Mouse (Mus musculus) liver, postnatal 0 days (tissue): ENCODE measurements around the gene Rinl. TPM values are rescaled to one million over a fixed set of nuclear protein-coding genes. Genes with fewer than 3 reads are reported as not detected.

Source experiments
- ATAC-seq: fragments of 200-750 bp; cut with Nextera tagmentation; 2 replicates; pipeline ENCODE4 v1.8.0; 2017; ENCODE audit warnings: mild to moderate bottlenecking, moderate library complexity
- DNase-seq: peaks from one replicate; pipeline ENCODE4 v3.0.0-alpha.2; 2016
- H3K27ac ChIP-seq: fragments of 300-500 bp; sonication (generic); 2 replicates; pipeline ENCODE4 v1.5.1; 2014; ENCODE audit warnings: antibody characterized with exemption, moderate library complexity, mild to moderate bottlenecking, low read depth
- H3K27me3 ChIP-seq: fragments of 300-500 bp; sonication (generic); 2 replicates; pipeline ENCODE4 v1.6.1; 2014; ENCODE audit warnings: low read length, control low read depth, mixed read lengths; ENCODE audit not compliant: insufficient read depth
- H3K36me3 ChIP-seq: fragments of 300-500 bp; sonication (generic); replicated peaks from 2 replicates; pipeline ENCODE4 v1.6.1; 2014; ENCODE audit warnings: mild to moderate bottlenecking, control low read depth, low read length, moderate library complexity, mixed read lengths; ENCODE audit not compliant: insufficient read depth
- H3K4me1 ChIP-seq: fragments of 300-500 bp; sonication (generic); 2 replicates; pipeline ENCODE4 v1.6.1; 2014; ENCODE audit warnings: antibody characterized with exemption, mild to moderate bottlenecking, control low read depth; ENCODE audit not compliant: insufficient read depth
- H3K4me2 ChIP-seq: fragments of 300-500 bp; sonication (generic); 2 replicates; pipeline ENCODE4 v1.6.1; 2014; ENCODE audit warnings: low read depth, mild to moderate bottlenecking, low read length, moderate library complexity, mixed read lengths
- H3K4me3 ChIP-seq: fragments of 300-500 bp; sonication (generic); 2 replicates; pipeline ENCODE4 v1.5.1; 2014; ENCODE audit warnings: low read depth, low read length
- H3K9ac ChIP-seq: fragments of 300-500 bp; sonication (generic); replicated peaks from 2 replicates; pipeline ENCODE4 v1.6.1; 2014; ENCODE audit warnings: mild to moderate bottlenecking, moderate library complexity
- H3K9me3 ChIP-seq: fragments of 300-500 bp; sonication (generic); 2 replicates; pipeline ENCODE4 v1.6.1; 2016; ENCODE audit warnings: mild to moderate bottlenecking, control low read depth, low read length, mixed read lengths
- CTCF ChIP-seq: sonication (generic); IDR thresholded peaks from 2 replicates; pipeline ENCODE4 v1.5.1; 2016; ENCODE audit warnings: antibody characterized with exemption, low read depth
- EP300 ChIP-seq: IDR thresholded peaks from 2 replicates; pipeline ENCODE4 v1.6.1; 2016; ENCODE audit warnings: antibody characterized with exemption, low read depth, mild to moderate bottlenecking
- WGBS: fragments of 180-500 bp; shearing (Covaris S2); extraction: QIAGEN DNeasy Blood & Tissue Kit; methylation state at CpG from one replicate; pipeline ENCODE4 v1.1.7; 2014; ENCODE audit not compliant: insufficient replicate concordance; 5-methylcytosine and 5-hydroxymethylcytosine counted together
- polyA plus RNA-seq: library from polyadenylated mRNA; unstranded; fragments of >200 nt; fragmentation: Nextera tagmentation; extraction: Ambion mirVana; gene quantifications from 2 replicates; pipeline ENCODE4 v1.2.1, GENCODE M21; 2015

Gene Rinl
- polyA plus RNA-seq, 1 experiment from 2014 or later, result 7.2 TPM

DNA sequence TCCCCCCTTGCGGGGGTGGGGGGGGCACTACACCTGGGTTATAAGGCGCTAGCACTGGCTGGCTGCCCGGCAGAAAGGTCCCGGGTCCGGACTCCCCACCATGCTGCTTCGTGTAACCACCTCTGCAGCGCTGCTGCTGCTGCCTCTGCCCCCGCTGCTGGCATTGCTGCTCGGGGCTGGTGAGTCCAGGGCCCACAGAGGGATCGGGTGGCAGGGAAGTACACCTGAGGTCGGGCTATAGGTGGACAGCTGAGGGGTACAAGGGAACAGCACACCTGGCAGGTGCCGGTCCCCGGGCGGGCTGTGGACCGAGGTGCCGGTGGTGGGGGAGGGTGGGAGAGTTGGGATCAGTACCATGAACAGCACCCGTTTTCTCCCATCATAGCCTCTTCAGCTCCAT lies 32.7 kb upstream of the Rinl start, which contains the start of gene Ccer2:
Ccer2 (plus strand) TSS at position 96 of the 400 bp plus-strand sequence.
- DNase-seq (no peak), ATAC-seq (peak; percentile 26; the same call in 1 of the 2 replicates)
- H3K36me3 ChIP-seq, result peaks cover 28% of the 10 kb centered on the region
- no peak for TF ChIP-seq EP300
- TF ChIP-seq CTCF, result no peak
- H3K4me1 ChIP-seq, result peaks cover 3% of the 10 kb centered on the region; the same call in 1 of the 2 replicates
- H3K9me3 ChIP-seq, result no peaks in the 10 kb centered on the region
- no peak within 1 kb of the TSS for H3K4me2 ChIP-seq
- peaks cover 11% of the 10 kb centered on the region for H3K27me3 ChIP-seq
- no peak within 1 kb of the TSS for H3K9ac ChIP-seq
- H3K4me3 ChIP-seq, result no peak within 1 kb of the TSS
- 6% methylated on average over 15 of the region's 17 CpGs for WGBS
- H3K27ac ChIP-seq, result no peak within 1 kb of the TSS

DNA sequence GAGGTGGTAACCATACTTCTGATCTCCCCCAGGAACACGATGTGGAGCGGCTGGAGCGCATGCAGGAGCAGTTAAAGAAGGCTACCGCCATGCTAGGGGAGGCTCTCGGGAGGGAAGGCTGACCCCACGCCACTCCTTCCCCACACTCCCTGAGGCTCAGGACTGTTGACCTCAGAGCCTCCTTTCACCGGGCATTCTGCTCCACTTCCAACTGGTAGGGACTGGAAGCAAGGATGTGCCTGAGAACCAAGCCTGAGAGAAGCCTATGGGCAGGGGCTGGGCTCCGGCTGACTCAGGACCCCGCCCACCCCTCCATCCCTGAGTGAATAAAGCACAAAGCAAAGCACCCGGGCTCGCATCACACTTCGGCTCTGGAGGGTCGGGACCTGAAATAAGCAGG lies 30.1 kb upstream of the Rinl start:
- Histone ChIP-seq H3K36me3 (peaks cover 31% of the 10 kb centered on the region), H3K27ac (no peak overlapping the region), H3K9ac (no peak overlapping the region), H3K4me2 (no peak overlapping the region), H3K27me3 (peaks cover 11% of the 10 kb centered on the region), H3K4me3 (no peak overlapping the region), H3K4me1 (peaks cover 3% of the 10 kb centered on the region; the same call in 1 of the 2 replicates), H3K9me3 (no peaks in the 10 kb centered on the region)
- 89% methylated on average over 12 of the region's 13 CpGs for WGBS
- DNase-seq (no peak), ATAC-seq (no peak)
- TF ChIP-seq CTCF, result no peak
- no peak for TF ChIP-seq EP300

DNA sequence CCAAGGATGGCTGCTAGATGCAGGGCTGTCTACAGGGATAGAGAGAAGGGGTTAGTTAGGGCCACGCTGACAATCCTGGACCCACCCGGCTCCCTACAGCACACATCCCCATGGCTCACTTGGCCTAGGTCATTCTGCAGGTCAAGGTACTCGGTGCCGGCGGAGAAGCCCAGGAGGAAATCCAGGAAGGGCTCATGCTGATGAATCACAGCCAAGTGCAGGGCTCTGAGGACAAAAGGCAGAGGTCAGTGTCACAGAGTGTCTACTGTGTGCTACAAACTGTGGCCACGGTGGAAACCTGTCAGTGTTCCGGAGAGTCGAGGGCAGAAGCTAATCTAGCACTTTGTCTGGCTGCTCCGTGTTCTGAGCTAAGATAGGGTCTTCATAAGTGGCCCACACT lies 26.9 kb upstream of the Rinl start:
- Histone ChIP-seq H3K4me1 (peaks cover 12% of the 10 kb centered on the region), H3K9me3 (no peaks in the 10 kb centered on the region), H3K27me3 (no peaks in the 10 kb centered on the region; the same call in 1 of the 2 replicates), H3K27ac (no peak overlapping the region), H3K4me2 (no peak overlapping the region), H3K4me3 (no peak overlapping the region), H3K9ac (no peak overlapping the region), H3K36me3 (peaks cover 31% of the 10 kb centered on the region)
- ATAC-seq, result no peak
- TF ChIP-seq CTCF, result no peak
- TF ChIP-seq EP300, result no peak
- 84% methylated on average over 9 of the region's 9 CpGs for WGBS
- DNase-seq, result no peak

DNA sequence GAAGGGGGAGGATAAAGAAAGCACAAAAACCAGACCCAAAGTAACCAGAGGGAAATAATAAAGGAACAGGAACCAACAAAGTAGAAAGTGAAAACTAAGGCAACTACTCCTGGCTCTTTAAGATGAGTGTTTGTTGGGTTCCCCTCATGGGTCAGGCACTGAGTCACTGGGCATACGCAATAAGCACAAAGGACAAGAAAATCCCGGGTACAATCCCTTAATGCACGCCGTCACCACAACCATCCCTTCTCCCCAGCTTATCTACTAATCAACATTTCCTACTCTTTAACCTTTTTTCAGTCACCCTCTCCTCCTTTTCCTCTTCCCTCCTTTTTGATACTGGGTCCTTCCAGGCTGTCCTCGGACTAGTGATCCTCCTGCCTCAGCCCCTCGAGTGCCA lies 23.6 kb upstream of the Rinl start:
- Histone ChIP-seq H3K36me3 (peaks cover 14% of the 10 kb centered on the region), H3K27me3 (no peaks in the 10 kb centered on the region), H3K9ac (peak overlapping the region; percentile 66; the same call in 1 of the 2 replicates), H3K4me3 (peak overlapping the region; percentile 73), H3K4me2 (peak overlapping the region; percentile 89), H3K4me1 (peaks cover 23% of the 10 kb centered on the region), H3K9me3 (no peaks in the 10 kb centered on the region), H3K27ac (peak overlapping the region; percentile 78)
- TF ChIP-seq CTCF, result no peak
- no peak for TF ChIP-seq EP300
- 69% methylated on average over 6 of the region's 6 CpGs for WGBS
- no peak for DNase-seq
- ATAC-seq, result no peak

DNA sequence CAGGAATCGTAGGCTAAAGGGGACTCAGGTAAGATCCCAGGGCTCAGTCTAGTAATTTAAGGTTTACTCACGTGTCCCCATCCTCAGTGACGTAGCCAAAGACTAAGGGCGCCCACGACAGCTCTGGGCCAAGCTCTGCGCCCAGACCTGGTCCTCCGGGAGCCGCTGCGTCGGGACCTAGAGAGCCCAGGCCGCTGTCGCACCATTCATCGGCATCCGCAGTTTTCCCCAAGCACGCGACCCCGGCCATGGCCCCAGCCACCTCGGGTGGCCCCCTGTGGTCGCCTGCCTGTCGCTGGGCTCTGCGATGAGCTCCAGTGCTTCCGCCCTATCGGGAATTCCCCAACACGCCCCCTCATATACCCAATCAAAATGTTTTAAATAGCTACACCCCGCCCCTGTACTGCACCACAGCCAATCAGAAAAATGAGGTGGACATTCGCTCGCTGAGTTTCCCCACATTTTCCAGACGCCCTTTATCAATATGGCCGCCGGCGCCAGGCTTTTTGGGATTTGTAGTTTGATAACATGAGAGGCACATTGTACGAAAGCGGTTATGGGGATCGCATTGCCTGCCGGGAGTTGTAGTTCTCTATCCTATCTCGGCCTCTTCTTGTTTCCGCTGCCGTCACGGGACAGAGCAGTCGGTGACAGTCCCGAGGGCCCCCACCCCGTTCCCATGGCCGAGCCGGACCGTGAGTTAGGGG lies 22.4 kb upstream of the Rinl start, which contains the start of gene Sirt2:
Sirt2 (plus strand) TSS at position 563 of the 707 bp plus-strand sequence.
- H3K4me3 ChIP-seq, result peak within 1 kb of the TSS; percentile 73
- peak within 1 kb of the TSS; percentile 78 for H3K27ac ChIP-seq
- peak within 1 kb of the TSS; percentile 73 for H3K9ac ChIP-seq
- WGBS, result 1% methylated on average over 45 of the region's 45 CpGs
- peak; percentile 89 for TF ChIP-seq EP300
- TF ChIP-seq CTCF, result no peak
- H3K27me3 ChIP-seq, result no peaks in the 10 kb centered on the region
- H3K4me1 ChIP-seq, result peaks cover 23% of the 10 kb centered on the region
- DNase-seq (peak; percentile 96), ATAC-seq (peak; percentile 98)
- peaks cover 10% of the 10 kb centered on the region for H3K36me3 ChIP-seq
- H3K4me2 ChIP-seq, result peak within 1 kb of the TSS; percentile 89
- no peaks in the 10 kb centered on the region for H3K9me3 ChIP-seq

DNA sequence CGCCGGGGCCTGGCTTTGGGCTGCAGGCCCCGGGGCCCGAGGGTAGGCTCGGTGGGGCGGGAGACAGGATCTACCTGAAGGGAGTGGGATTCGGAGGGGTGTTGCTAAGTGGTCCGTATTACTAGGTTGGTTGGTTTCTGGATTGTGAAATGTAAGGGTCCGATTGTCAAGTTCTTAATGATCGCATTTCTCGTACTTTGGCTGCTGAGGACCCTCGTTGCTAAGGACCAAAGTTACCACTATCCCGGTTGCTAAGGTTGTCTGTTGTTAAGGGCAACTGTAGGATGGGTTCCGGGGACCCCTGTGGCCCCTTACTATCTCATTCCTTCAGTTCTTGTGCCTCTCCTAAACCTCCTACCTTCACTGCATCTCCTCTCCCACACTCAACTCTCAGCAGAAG lies 21.9 kb upstream of the Rinl start:
- DNase-seq, result no peak
- Histone ChIP-seq H3K4me1 (peaks cover 23% of the 10 kb centered on the region), H3K36me3 (peaks cover 4% of the 10 kb centered on the region), H3K27me3 (no peaks in the 10 kb centered on the region), H3K9me3 (no peaks in the 10 kb centered on the region), H3K4me3 (peak overlapping the region; percentile 73), H3K4me2 (peak overlapping the region; percentile 89), H3K27ac (no peak overlapping the region), H3K9ac (peak overlapping the region; percentile 73)
- 9% methylated on average over 14 of the region's 14 CpGs for WGBS
- no peak for ATAC-seq
- TF ChIP-seq EP300 (no peak), CTCF (no peak)
